Mouse (Mus musculus) urinary bladder, adult 2 months (tissue): ENCODE measurements around the gene Sbk2. TPM values are rescaled to one million over a fixed set of nuclear protein-coding genes. Genes with fewer than 3 reads are reported as not detected.

Experiments
- polyA plus RNA-seq: library from polyadenylated mRNA; depleted of rRNA; stranded (reverse); fragments of >200 nt; gene quantifications from 2 replicates; pipeline ENCODE4 v1.2.3, GENCODE M21; 2012; rRNA removed

Gene Sbk2
- polyA plus RNA-seq, 1 experiment, result 0.29 TPM

Other genes with a start within 250 kb of the Sbk2 start
- gene Tmem150b, start 239.2 kb downstream of the Sbk2 start, polyA plus RNA-seq, result 0.99 and 1.1 TPM in 2 replicates
- gene Kmt5c, start 224.3 kb downstream of the Sbk2 start, polyA plus RNA-seq, result 69.0 and 73.6 TPM in 2 replicates
- 40.5 and 61.3 TPM in 2 replicates for gene Cox6b2, start 211.3 kb downstream of the Sbk2 start, polyA plus RNA-seq
- gene Fam71e2, start 193.1 kb downstream of the Sbk2 start, polyA plus RNA-seq, result 0.06 and 0.08 TPM in 2 replicates
- gene Il11, start 181.5 kb downstream of the Sbk2 start, polyA plus RNA-seq, result 0.61 and 0.62 TPM in 2 replicates
- not detected in 2 replicates for gene Tmem190, start 181.5 kb downstream of the Sbk2 start, polyA plus RNA-seq
- gene Tmem238, start 174.8 kb downstream of the Sbk2 start, polyA plus RNA-seq, result 13.6 and 14.6 TPM in 2 replicates
- 448 and 645 TPM in 2 replicates for gene Rpl28, start 171.5 kb downstream of the Sbk2 start, polyA plus RNA-seq
- gene Ube2s, start 151.8 kb downstream of the Sbk2 start, polyA plus RNA-seq, result 115 and 129 TPM in 2 replicates
- 1.1 and 1.3 TPM in 2 replicates for gene Shisa7, start 119.7 kb downstream of the Sbk2 start, polyA plus RNA-seq
- 16.3 and 19.4 TPM in 2 replicates for gene Isoc2b, start 94.1 kb downstream of the Sbk2 start, polyA plus RNA-seq
- 17.1 and 21.3 TPM in 2 replicates for gene Isoc2a, start 87.3 kb downstream of the Sbk2 start, polyA plus RNA-seq
- 0.15 and 0.22 TPM in 2 replicates for gene Gm36210, start 57.9 kb downstream of the Sbk2 start, polyA plus RNA-seq
- gene Zfp628, start 49.2 kb downstream of the Sbk2 start, polyA plus RNA-seq, result 7.7 and 10.1 TPM in 2 replicates
- 10.6 and 14.1 TPM in 2 replicates for gene Nat14, start 42.4 kb downstream of the Sbk2 start, polyA plus RNA-seq
- 10.5 and 12.9 TPM in 2 replicates for gene Ssc5d, start 38.6 kb downstream of the Sbk2 start, polyA plus RNA-seq
- gene Sbk3, start 6.8 kb upstream of the Sbk2 start, polyA plus RNA-seq, result 0.25 and 0.44 TPM in 2 replicates
- 35.6 and 38.2 TPM in 2 replicates for gene Zfp579, start 31.8 kb upstream of the Sbk2 start, polyA plus RNA-seq
- gene Zfp524, start 50.0 kb upstream of the Sbk2 start, polyA plus RNA-seq, result 25.1 and 25.4 TPM in 2 replicates
- 19.5 and 22.8 TPM in 2 replicates for gene Fiz1, start 50.3 kb upstream of the Sbk2 start, polyA plus RNA-seq
- gene Gm44973, start 51.1 kb upstream of the Sbk2 start, polyA plus RNA-seq, result 0.25 TPM in 1 of 2 replicates, not detected in the other
- 18.8 and 27.1 TPM in 2 replicates for gene Zfp865, start 56.0 kb upstream of the Sbk2 start, polyA plus RNA-seq
- gene Ccdc106, start 56.1 kb upstream of the Sbk2 start, polyA plus RNA-seq, result 13.1 and 13.7 TPM in 2 replicates
- not detected in 2 replicates for gene 4632433K11Rik, start 69.7 kb upstream of the Sbk2 start, polyA plus RNA-seq
- 9.5 and 9.6 TPM in 2 replicates for gene Zfp784, start 74.0 kb upstream of the Sbk2 start, polyA plus RNA-seq
- 12.1 and 19.8 TPM in 2 replicates for gene Zfp580, start 87.1 kb upstream of the Sbk2 start, polyA plus RNA-seq
- gene U2af2, start 97.7 kb upstream of the Sbk2 start, polyA plus RNA-seq, result 160 and 166 TPM in 2 replicates
- 82.8 and 93.1 TPM in 2 replicates for gene Epn1, start 115.8 kb upstream of the Sbk2 start, polyA plus RNA-seq
- not detected in 2 replicates for gene Rfpl4, start 152.5 kb upstream of the Sbk2 start, polyA plus RNA-seq
- 0.43 and 0.59 TPM in 2 replicates for gene Rasl2-9, start 161.5 kb upstream of the Sbk2 start, polyA plus RNA-seq
- not detected in 2 replicates for gene Vmn1r55, start 185.3 kb upstream of the Sbk2 start, polyA plus RNA-seq
- gene Vmn1r56, start 232.3 kb upstream of the Sbk2 start, polyA plus RNA-seq, result not detected in 2 replicates